19 mouse cellular contexts compared by ENCODE assay signal in the genomic region with DNA sequence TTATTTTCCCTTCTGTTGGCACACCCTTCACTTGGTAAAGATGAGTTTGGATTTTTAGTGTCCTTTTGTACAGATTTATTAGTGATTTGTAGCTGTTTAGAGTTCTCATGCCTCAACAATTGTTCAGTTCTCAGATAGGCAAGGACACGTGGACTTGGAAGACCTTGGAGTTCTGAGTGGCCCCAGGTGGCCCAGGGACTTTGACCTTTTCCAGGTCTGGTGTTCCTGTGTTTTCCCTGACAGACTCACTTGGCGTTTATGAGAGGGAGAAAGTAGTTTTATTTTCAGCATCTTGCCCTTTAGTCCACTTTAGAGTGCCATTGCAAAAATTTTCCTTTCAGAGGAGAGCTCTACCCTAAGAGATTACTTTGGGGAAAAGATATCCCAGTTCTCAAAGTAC.
DNase-seq lines count a peak whose midpoint lies in the region; ATAC-seq lines count a peak whose summit lies in the region.
"Had no signal": no experiment of that assay in that cellular context is flagged by ENCODE, and none has a peak within 500 bp of the region (broad histone marks: within the 10 kb centered on the region; RNA-seq: fewer than 3 reads in every experiment).

No protein-coding gene starts in this region.

- H3K27ac ChIP-seq in kidney, embryonic 15.5 days = no peak overlapping the region
- no peak overlapping the region for H3K27ac ChIP-seq in heart, embryonic 10.5 days
- H3K27ac ChIP-seq: embryonic facial prominence, embryonic 15.5 days; forebrain, embryonic 10.5 days had no signal

- no peaks in the 10 kb centered on the region for H3K36me3 ChIP-seq in kidney, embryonic 15.5 days
- H3K36me3 ChIP-seq in heart, embryonic 10.5 days = no peaks in the 10 kb centered on the region
- H3K36me3 ChIP-seq: embryonic facial prominence, embryonic 15.5 days; forebrain, embryonic 10.5 days had no signal

- H3K9me3 ChIP-seq in kidney, embryonic 15.5 days (replicated peaks) = no peaks in the 10 kb centered on the region
- H3K9me3 ChIP-seq in heart, embryonic 10.5 days = no peaks in the 10 kb centered on the region
- H3K9me3 ChIP-seq: embryonic facial prominence, embryonic 15.5 days; forebrain, embryonic 10.5 days had no signal

- 24% methylated on average over 2 of the region's 2 CpGs for WGBS in kidney, embryonic 15.5 days
- WGBS in heart, embryonic 10.5 days = 53% methylated on average over 2 of the region's 2 CpGs

- H3K9ac ChIP-seq in kidney, embryonic 15.5 days = no peak overlapping the region
- H3K9ac ChIP-seq: embryonic facial prominence, embryonic 15.5 days had no signal

- no peak for ATAC-seq in kidney, embryonic 15.5 days (replicated peaks; ENCODE audit: low FRiP score)
- ATAC-seq: forebrain, embryonic 14.5 days had no signal

- H3K4me3 ChIP-seq in kidney, embryonic 15.5 days (replicated peaks) = no peak overlapping the region
- no peak overlapping the region for H3K4me3 ChIP-seq in heart, embryonic 10.5 days
- H3K4me3 ChIP-seq: embryonic facial prominence, embryonic 15.5 days; erythroblast, embryonic 14.5 days; forebrain, embryonic 10.5 days had no signal

- no peaks in the 10 kb centered on the region for H3K4me1 ChIP-seq in kidney, embryonic 15.5 days
- H3K4me1 ChIP-seq in heart, embryonic 10.5 days = no peaks in the 10 kb centered on the region
- H3K4me1 ChIP-seq: embryonic facial prominence, embryonic 15.5 days had no signal

- peak; percentile 40 for DNase-seq in kidney, adult 11 months
- DNase-seq in kidney, adult 9 months = peak; percentile 82
- no peak for DNase-seq in kidney, postnatal 4 days
- peak; percentile 21 to 68 for DNase-seq in kidney, postnatal 25 days
- DNase-seq in heart, embryonic 10.5 days (ENCODE audit: low spot score) = no peak
- no peak for DNase-seq in lung, postnatal 14 days
- DNase-seq: adrenal gland, postnatal 10 days; cerebellum, adult 11 months; cerebellum, adult 8-10 months; cerebellum, postnatal 14 days; embryo, embryonic 11 days; gastrocnemius, postnatal 36 days; heart, adult 11 months; heart, postnatal 10 days had no signal

- no peaks in the 10 kb centered on the region for H3K27me3 ChIP-seq in kidney, embryonic 15.5 days
- no peaks in the 10 kb centered on the region for H3K27me3 ChIP-seq in heart, embryonic 10.5 days (ENCODE audit: insufficient read depth, poor library complexity, severe bottlenecking)
- H3K27me3 ChIP-seq: embryonic facial prominence, embryonic 15.5 days had no signal

- no peak overlapping the region for H3K4me2 ChIP-seq in kidney, embryonic 15.5 days
- H3K4me2 ChIP-seq: embryonic facial prominence, embryonic 15.5 days had no signal

Comparison
In these comparisons a context has a peak if more than half of its experiments do, and no peak if none do; other contexts are left out.
1. DNase-seq: peak in kidney, adult 11 months (single experiment), kidney, adult 9 months (single experiment) and kidney, postnatal 25 days (2 of 2); none in kidney, postnatal 4 days (0 of 2), heart, embryonic 10.5 days (single experiment) and lung, postnatal 14 days (single experiment).